Mouse (Mus musculus) C2C12 (cell line): ENCODE measurements at regions not wholly inside any gene's neighbourhood (a gene's known extent, or its start where the extent isn't known, plus 50 kb on each side); places are given as distances from the start of the nearest gene placed in this dataset.
"Not testable (repeated sequence)": the region's sequence is repeated elsewhere in the genome, so short reads cannot be mapped to it uniquely, and the experiment has no call there.

Source experiments
- H3K27me3 ChIP-seq: one replicate; pipeline ENCODE4 v1.6.1; 2011; ENCODE audit not compliant: control insufficient read depth, insufficient read depth, insufficient read length
- H3K36me3 ChIP-seq: one replicate; pipeline ENCODE4 v1.6.1; 2011; ENCODE audit not compliant: control insufficient read depth, insufficient read depth
- H3K4me3 ChIP-seq: one replicate; pipeline ENCODE4 v1.5.1; 2011; ENCODE audit warnings: mild to moderate bottlenecking, control low read depth; ENCODE audit not compliant: poor library complexity, insufficient read depth, severe bottlenecking
- H3K79me2 ChIP-seq: one replicate; pipeline ENCODE4 v1.6.1; 2011; ENCODE audit not compliant: control insufficient read depth, insufficient read depth
- H3K79me3 ChIP-seq: one replicate; pipeline ENCODE4 v1.6.1; 2011; ENCODE audit warnings: low read depth, control low read depth
- H3ac ChIP-seq: one replicate; pipeline ENCODE3; 2011; ENCODE audit warnings: low read depth; ENCODE audit not compliant: control insufficient read depth, insufficient read length
- CEBPB ChIP-seq: IDR thresholded peaks from one replicate; pipeline ENCODE4 v1.6.1; 2011; ENCODE audit warnings: low read depth, mild to moderate bottlenecking, control low read depth, moderate library complexity
- CTCF ChIP-seq: IDR thresholded peaks from one replicate; pipeline ENCODE4 v1.5.1; 2011; ENCODE audit not compliant: control insufficient read depth, insufficient read depth, insufficient read length
- FOSL1 ChIP-seq: IDR thresholded peaks from one replicate; pipeline ENCODE4 v1.8.0; 2011; ENCODE audit warnings: mild to moderate bottlenecking, low read length; ENCODE audit not compliant: poor library complexity, insufficient read depth, severe bottlenecking
- MAX ChIP-seq: IDR thresholded peaks from one replicate; pipeline ENCODE4 v1.6.1; 2011; ENCODE audit warnings: mild to moderate bottlenecking, control low read depth
- MYOD1 ChIP-seq: IDR thresholded peaks from one replicate; pipeline ENCODE4 v1.6.1; 2011; ENCODE audit warnings: low read depth; ENCODE audit not compliant: control insufficient read depth, insufficient read length
- MYOG ChIP-seq: IDR thresholded peaks from one replicate; pipeline ENCODE4 v1.6.1; 2011; ENCODE audit not compliant: control insufficient read depth, insufficient read length; ENCODE audit errors: extremely low read depth
- USF1 ChIP-seq: IDR thresholded peaks from one replicate; pipeline ENCODE4 v1.6.1; 2011; ENCODE audit warnings: low read depth, mild to moderate bottlenecking, control low read depth, moderate library complexity

GRCm38 (mm10) chr13:82005929-82006726 lies 223.3 kb downstream of the Cetn3 start:
- H3K79me3 ChIP-seq: no peaks in the 10 kb centered on the region
- TF ChIP-seq MAX (no peak), FOSL1 (no peak), CEBPB (no peak), MYOG (no peak), CTCF (no peak)
- no peaks in the 10 kb centered on the region for H3K27me3 ChIP-seq
- H3K36me3 ChIP-seq: no peaks in the 10 kb centered on the region
- H3K79me2 ChIP-seq: no peaks in the 10 kb centered on the region
- no peak overlapping the region for H3ac ChIP-seq
- H3K4me3 ChIP-seq: no peak overlapping the region

GRCm38 (mm10) chr13:82007222-82007621 lies 224.3 kb downstream of the Cetn3 start:
- no peaks in the 10 kb centered on the region for H3K27me3 ChIP-seq
- no peak overlapping the region for H3ac ChIP-seq
- H3K4me3 ChIP-seq: no peak overlapping the region
- no peaks in the 10 kb centered on the region for H3K36me3 ChIP-seq
- no peak for TF ChIP-seq CTCF
- no peak for TF ChIP-seq CEBPB
- TF ChIP-seq MYOD1: no peak
- TF ChIP-seq MYOG: no peak
- no peak for TF ChIP-seq FOSL1
- TF ChIP-seq USF1: no peak
- no peak for TF ChIP-seq MAX
- no peaks in the 10 kb centered on the region for H3K79me2 ChIP-seq
- no peaks in the 10 kb centered on the region for H3K79me3 ChIP-seq

- no peaks in the 10 kb centered on the region for H3K79me3 ChIP-seq
- no peak overlapping the region for H3ac ChIP-seq
- H3K36me3 ChIP-seq: no peaks in the 10 kb centered on the region
- H3K4me3 ChIP-seq: no peak overlapping the region
- TF ChIP-seq MAX (no peak), MYOG (no peak), USF1 (no peak), MYOD1 (no peak), CTCF (no peak), FOSL1 (no peak), CEBPB (no peak)
- no peaks in the 10 kb centered on the region for H3K27me3 ChIP-seq
- H3K79me2 ChIP-seq: no peaks in the 10 kb centered on the region
Measured at GRCm38 (mm10) chr13:82039623-82040022, 256.7 kb downstream of the Cetn3 start.

GRCm38 (mm10) chr13:82058131-82058731 lies 275.4 kb downstream of the Cetn3 start:
- Histone ChIP-seq H3K4me3 (no peak overlapping the region), H3K36me3 (no peaks in the 10 kb centered on the region), H3K79me3 (no peaks in the 10 kb centered on the region), H3ac (no peak overlapping the region), H3K27me3 (no peaks in the 10 kb centered on the region), H3K79me2 (no peaks in the 10 kb centered on the region)
- no peak for TF ChIP-seq FOSL1
- no peak for TF ChIP-seq USF1
- no peak for TF ChIP-seq MAX
- no peak for TF ChIP-seq MYOD1
- TF ChIP-seq MYOG: no peak
- no peak for TF ChIP-seq CEBPB
- TF ChIP-seq CTCF: no peak

- H3K27me3 ChIP-seq: no peaks in the 10 kb centered on the region
- TF ChIP-seq FOSL1: no peak
- no peaks in the 10 kb centered on the region for H3K79me2 ChIP-seq
- no peak overlapping the region for H3K4me3 ChIP-seq
- H3ac ChIP-seq: no peak overlapping the region
- no peaks in the 10 kb centered on the region for H3K36me3 ChIP-seq
- no peaks in the 10 kb centered on the region for H3K79me3 ChIP-seq
Measured at GRCm38 (mm10) chr13:82058872-82059271, 276.0 kb downstream of the Cetn3 start.

- H3K36me3 ChIP-seq: no peaks in the 10 kb centered on the region
- no peaks in the 10 kb centered on the region for H3K79me2 ChIP-seq
- no peaks in the 10 kb centered on the region for H3K79me3 ChIP-seq
- no peak for TF ChIP-seq CEBPB
- TF ChIP-seq MAX: no peak
- TF ChIP-seq CTCF: no peak
- no peak for TF ChIP-seq MYOG
- no peak for TF ChIP-seq USF1
- no peak for TF ChIP-seq MYOD1
- no peak overlapping the region for H3ac ChIP-seq
- H3K4me3 ChIP-seq: no peak overlapping the region
- H3K27me3 ChIP-seq: no peaks in the 10 kb centered on the region
Measured at GRCm38 (mm10) chr13:82059498-82059897, 276.6 kb downstream of the Cetn3 start.

GRCm38 (mm10) chr13:82063880-82064279 lies 281.0 kb downstream of the Cetn3 start:
- H3K36me3 ChIP-seq, H3K79me3 ChIP-seq, H3ac ChIP-seq, H3K4me3 ChIP-seq, H3K79me2 ChIP-seq, H3K27me3 ChIP-seq: not testable (repeated sequence)
